Mouse (Mus musculus): ENCODE results near the gene Myo5c.

Myo5c gene

DNA sequence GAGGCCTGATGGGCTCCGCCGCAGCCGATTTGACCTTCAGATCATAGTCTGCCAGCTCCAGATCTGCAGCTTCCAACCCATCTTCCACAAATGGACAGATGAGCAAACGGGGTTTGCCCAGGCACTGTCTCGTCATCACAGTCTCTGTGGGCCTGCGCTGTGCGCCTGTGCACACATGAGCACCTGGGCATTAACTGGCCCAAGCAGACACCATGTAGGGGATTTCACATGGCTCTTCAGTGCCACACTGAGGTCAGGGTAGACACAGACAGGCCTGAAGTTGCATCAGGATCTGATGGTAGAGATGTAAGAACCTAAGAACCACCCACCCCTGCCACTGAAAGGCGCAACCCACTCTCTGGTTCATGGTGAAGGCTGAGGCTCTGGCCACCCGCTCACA lies 43.2 kb downstream of the Myo5c start:
- in situ Hi-C loops (cut with MboI, MseI) = loop anchor here (25.0 kb wide), 1 partner anchor 213 kb away; the partner anchor contains the start of gene Myo5a

DNA sequence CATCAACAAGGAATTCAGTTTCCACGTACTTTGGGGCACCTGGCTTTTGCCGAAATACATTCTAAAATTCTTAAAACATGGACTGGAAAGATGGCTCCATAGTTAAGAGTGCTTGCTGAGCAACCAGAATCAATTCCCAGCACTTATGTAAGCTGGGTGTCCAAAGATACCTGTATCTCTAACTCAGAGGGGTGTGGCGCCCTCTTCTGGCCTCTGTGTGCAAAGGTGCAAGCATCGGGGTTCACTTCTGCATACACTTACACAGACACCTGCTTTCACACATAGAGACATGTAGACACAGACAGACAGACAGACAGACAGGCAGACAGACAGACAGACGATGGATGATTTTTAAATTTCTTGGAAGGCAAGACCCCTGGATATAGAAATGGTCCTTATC lies 49.0 kb downstream of the Myo5c start:
- in situ Hi-C loops (cut with MboI, MseI) = loop anchor here (10.0 to 25.0 kb wide), 2 partner anchors 219 to 376 kb away; partner anchors contain the start of gene Myo5a

GRCm38 (mm10) chr9:75282179-75282578 lies 50.4 kb downstream of the Myo5c start:
- in situ Hi-C loops (cut with MboI, MseI) = loop anchor here (10.0 to 25.0 kb wide), 2 partner anchors 220 to 377 kb away; partner anchors contain the start of gene Myo5a

DNA sequence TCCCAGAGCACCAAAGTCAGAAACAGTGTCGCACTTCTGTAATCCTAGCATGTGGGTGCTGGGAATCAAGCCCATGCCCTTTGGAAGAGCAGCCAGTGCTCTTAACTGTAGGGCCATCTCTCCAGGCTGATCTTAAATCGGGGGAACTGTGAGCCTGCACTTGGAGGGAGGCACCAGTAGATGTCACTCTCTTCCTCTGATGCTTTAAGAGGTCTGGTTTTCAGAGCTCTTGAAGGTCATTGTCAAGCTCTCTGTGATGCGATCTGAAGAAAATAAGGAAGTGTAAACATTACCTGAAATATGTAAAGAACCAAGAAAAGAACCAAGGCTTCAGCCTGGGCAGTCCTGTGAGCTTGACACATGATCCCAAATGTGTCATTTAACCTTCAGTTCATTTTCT lies 51.0 kb downstream of the Myo5c start:
- in situ Hi-C loops (cut with MboI, MseI) = loop anchor here (10.0 to 25.0 kb wide), 2 partner anchors 221 to 378 kb away; partner anchors contain the start of gene Myo5a

DNA sequence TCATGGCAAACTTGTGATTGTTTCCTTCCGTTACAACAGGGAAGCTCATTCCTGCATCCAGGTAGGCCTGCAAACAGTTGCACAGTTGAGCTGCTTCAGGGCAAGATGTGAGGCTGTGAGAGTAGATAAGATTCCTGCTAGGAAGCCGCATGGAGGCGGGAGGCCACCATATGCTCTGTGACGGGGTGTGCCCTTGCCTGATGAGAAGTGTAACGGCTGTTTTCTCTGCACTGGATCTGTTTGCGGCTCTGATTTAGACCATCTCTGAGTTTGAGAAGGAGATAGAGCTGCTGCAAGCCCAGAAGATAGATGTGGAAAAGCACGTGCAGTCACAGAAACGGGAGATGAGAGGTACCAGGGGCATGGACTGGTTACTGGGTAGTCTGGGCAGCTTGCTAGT lies 51.8 kb downstream of the Myo5c start:
- in situ Hi-C loops (cut with MboI, MseI) = loop anchor here (10.0 to 25.0 kb wide), 2 partner anchors 221 to 379 kb away; partner anchors contain the start of gene Myo5a

GRCm38 (mm10) chr9:75285363-75285762 lies 53.5 kb downstream of the Myo5c start:
- in situ Hi-C loops (cut with MboI, MseI) = loop anchor here (10.0 to 25.0 kb wide), 2 partner anchors 223 to 381 kb away; partner anchors contain the start of gene Myo5a

GRCm38 (mm10) chr9:75287636-75288035 lies 55.8 kb downstream of the Myo5c start:
- in situ Hi-C loops (cut with MboI, MseI) = loop anchor here (10.0 to 25.0 kb wide), 2 partner anchors 225 to 383 kb away; partner anchors contain the start of gene Myo5a

DNA sequence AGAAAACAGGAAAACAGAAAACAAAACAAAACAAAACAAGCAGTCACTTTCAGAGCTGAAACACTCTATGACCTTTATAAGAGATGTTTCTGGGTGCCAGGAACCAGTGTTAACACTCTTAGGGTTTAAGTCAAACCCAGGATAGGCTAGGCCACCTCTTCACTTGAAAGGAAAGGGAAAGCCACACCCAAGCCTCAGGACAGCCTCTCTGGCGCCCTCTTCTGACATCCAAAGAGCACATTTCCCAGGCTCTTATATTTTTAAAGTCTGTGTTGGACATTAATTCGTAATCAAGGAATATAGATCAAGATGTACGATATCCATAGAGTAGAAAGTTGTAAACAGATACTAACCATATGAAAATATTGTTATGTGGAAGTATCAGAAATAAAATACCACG lies 57.7 kb downstream of the Myo5c start:
- in situ Hi-C loops (cut with MboI, MseI) = loop anchor here (10.0 to 25.0 kb wide), 2 partner anchors 227 to 385 kb away; partner anchors contain the start of gene Myo5a

DNA sequence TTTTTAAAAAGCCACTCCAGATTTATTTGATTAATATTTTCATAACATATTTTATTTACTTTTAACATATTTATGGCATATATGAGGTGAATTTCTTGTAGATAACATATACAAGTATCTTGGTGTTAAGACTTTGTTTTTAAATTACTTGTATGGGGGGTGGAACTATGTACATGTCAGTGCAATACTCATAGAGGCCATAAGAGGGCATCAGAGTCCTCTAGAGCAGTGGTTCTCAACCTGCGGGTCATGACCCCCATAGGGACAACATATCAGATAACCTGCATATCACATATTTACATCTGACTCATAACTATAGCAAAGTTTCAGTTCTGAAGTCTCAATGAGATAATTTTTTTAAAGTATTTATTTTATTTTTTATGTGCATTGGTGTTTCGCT lies 67.5 kb downstream of the Myo5c start:
- in situ Hi-C loops (cut with MboI, MseI) = loop anchor here (25.0 kb wide), 1 partner anchor 237 kb away; the partner anchor contains the start of gene Myo5a

- in situ Hi-C loops (cut with MboI, MseI) = no loop called here
These were observed 71.2 kb downstream of the Myo5c start for GRCm38 (mm10) chr9:75303033-75303432.

GRCm38 (mm10) chr9:75303701-75304261 lies 72.0 kb downstream of the Myo5c start:
- in situ Hi-C loops (cut with MboI, MseI) = no loop called here

- in situ Hi-C loops (cut with MboI, MseI) = no loop called here
These were observed 72.5 kb downstream of the Myo5c start for GRCm38 (mm10) chr9:75304286-75304685.

GRCm38 (mm10) chr9:75306126-75306898 lies 74.5 kb downstream of the Myo5c start, which contains the start of gene Gnb5:
TSS of gene Gnb5 (plus strand) at chr9:75306288.
- in situ Hi-C loops (cut with MboI, MseI) = no loop called here

GRCm38 (mm10) chr9:75307015-75307414 lies 75.2 kb downstream of the Myo5c start:
- in situ Hi-C loops (cut with MboI, MseI) = no loop called here

- in situ Hi-C loops (cut with MboI, MseI) = no loop called here
These were observed 76.8 kb downstream of the Myo5c start for GRCm38 (mm10) chr9:75308621-75309020.

- in situ Hi-C loops (cut with MboI, MseI) = no loop called here
These were observed 80.2 kb downstream of the Myo5c start for GRCm38 (mm10) chr9:75312008-75312407.

DNA sequence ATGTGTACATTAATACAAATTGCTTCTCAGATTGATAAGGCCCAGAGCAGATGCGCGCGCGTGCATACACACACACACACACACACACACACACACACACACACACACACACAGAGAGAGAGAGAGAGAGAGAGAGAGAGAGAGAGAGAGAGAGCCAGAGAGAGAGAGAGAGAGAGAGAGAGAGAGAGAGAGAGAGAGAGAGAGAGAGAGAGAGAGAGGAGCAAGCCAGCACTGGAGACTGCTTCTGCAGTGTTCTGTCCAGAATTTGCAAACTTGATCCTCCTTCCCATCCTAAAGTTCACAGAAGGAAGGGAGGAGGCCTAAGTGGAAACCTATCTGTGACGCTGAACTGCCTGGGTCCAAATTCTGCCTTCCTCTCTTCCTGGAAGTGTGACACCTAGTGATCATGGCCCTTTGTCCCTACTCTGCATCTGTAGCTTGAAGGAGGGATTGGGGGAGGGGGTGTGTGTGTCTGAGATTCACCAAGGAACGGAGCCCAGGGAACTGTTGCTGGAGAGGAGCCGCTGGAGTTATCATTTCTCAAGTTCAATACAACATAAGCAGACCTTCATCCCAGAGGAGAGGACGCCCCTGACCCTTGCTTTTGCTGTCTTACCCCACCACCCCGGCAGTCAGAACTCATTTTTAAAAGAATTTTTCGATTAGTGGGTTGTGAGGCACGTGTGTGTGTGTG lies 81.5 kb downstream of the Myo5c start:
- in situ Hi-C loops (cut with MboI, MseI) = no loop called here

DNA sequence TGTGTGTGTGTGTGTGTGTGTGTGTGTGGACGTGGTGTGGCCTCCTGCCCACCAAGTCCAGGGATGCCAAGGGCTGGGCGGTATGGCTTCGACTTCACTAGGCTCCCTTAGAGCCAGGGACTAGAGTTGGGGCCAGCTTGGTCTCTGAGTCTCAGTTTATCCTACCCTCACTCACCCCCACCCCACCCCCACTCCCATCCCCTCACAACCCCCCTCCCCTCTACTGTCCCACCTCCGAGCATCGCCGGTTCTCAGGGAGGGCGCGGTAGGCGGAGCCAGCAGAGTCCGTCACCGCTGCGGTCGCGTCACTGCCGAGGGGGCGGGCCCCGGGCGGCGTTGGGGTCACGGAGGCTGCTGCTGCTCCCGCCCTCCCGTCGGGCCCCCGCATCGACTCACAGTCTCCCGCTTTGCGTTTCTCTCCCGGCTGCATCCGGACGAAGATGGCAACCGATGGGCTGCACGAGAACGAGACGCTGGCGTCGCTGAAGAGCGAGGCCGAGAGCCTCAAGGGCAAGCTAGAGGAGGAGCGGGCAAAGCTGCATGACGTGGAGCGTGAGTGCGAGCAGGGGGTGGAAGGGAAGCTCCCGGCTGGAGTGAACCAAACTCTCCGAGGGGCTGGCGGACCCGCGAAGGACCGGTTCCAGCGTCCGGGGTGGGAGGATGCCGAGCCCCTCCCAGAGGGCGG lies 82.2 kb downstream of the Myo5c start:
- in situ Hi-C loops (cut with MboI, MseI) = no loop called here

- in situ Hi-C loops (cut with MboI, MseI) = no loop called here
These were observed 82.8 kb downstream of the Myo5c start for GRCm38 (mm10) chr9:75314517-75315105.

DNA sequence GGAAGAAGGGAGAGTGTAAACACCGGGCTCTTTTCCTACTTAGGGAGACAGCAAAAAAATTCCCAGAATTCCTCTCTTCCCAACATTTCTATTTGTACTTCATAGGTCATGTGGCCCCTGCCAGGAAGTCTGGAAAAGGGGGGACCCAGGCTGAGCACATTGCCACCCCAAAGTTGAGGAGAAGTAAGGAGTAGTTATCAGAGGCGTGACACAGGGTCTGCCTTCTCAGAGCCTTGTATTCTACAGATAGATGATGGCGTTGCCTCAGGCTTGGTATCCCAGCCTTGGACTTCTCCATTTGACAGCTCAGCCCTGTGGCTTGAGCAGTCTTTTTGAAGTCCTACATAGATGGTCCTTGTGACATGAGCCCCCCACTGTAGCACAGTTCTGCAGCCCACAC lies 83.4 kb downstream of the Myo5c start:
- in situ Hi-C loops (cut with MboI, MseI) = no loop called here

DNA sequence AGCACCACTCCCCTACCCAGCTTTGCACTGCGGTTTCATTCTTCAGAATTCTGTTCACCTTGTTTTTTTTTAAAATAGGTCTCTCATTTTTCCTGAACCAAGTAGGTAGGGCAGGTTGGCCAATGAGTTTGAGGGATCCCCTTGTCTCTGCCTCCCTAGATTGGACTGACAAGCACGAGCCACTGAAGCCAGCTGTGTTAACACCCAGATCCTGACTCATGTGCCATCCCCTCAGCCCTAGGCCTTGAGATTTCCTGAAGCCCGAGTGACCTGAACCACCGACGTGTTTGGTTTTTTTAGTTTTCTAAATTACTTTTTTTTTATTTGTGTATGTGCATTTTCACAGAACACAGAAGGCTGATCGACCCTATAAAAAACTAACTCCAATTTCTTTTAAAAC lies 85.0 kb downstream of the Myo5c start:
- in situ Hi-C loops (cut with MboI, MseI) = no loop called here
